Mouse (Mus musculus) frontal cortex, postnatal 14 days (tissue): ENCODE data around the gene Gm49450.
A peak's percentile ranks its signal among the peaks of the same experiment; 100 is the strongest.
"Not testable (repeated sequence)": the region's sequence is repeated elsewhere in the genome, so short reads cannot be mapped to it uniquely, and the experiment has no call there.

Experiments used
- DNase-seq, 2 experiments: peaks; one replicate each; pipeline ENCODE4 v3.0.0; 2022; ENCODE audit warnings: low spot score in 2 of 2

Gene Gm49450

DNA sequence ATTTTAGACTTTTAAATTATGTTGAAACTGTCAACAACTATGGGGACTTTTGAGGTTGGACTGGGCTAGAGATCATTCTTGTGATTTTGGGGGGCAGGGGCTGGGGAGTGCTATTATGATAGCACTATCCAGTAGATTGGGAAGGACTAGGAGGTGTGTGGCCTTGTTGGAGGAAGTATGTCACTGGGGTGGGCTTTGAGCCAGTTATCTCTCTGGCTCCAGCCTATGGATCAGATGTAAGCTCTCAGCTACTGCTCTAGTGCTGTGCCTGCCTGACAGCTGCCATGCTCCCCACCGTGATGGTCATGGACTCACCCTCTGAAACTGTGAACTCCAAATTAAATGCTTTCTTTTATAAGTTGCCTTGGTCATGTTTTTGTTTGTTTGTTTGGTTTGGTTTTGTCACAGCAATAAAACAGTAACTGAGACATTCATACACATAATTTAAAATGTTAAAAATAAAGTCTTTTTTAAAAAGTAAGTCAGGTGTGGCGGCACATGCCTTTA lies 30.3 kb downstream of the Gm49450 start:
- DNase-seq: no peak

DNA sequence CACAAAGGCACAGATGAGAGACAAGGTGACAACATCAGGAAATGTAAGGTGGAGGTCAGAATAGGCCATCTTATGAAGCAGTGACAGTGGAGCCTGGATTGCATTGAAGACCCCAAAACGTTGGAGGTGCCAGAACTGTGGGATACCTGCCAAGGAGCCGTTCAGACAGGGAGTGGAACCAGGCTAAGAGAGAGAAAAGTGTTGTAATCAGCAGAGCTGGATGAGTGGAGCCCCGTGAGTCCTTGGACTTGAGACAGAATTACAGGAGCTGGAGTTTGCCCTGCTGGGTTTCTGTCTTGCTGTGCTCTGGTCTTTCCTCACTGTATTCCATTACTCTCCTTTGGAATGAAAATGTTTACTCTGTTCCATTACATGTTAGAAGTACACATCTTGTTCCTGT lies 30.8 kb downstream of the Gm49450 start:
- no peak for DNase-seq

DNA sequence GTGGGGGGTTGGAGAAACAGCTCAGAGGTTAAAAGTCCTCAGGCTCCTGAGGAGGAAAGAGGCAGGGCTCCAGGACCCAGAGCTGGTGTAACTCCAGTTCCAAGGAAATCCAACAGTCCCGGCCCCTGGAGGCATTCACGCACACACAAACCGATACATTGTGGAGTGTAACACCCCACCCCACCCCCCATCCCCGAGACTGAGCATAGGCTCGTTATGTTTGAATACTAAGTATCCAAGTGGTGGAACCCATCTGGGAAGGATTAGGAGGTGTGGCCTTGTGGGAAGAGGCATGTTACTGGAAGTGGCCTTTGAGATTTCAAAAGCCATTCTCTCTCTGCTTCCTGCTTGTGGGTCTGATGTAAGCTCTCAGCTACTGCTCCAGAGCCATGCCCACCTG lies 31.8 kb downstream of the Gm49450 start:
- no peak for DNase-seq

DNA sequence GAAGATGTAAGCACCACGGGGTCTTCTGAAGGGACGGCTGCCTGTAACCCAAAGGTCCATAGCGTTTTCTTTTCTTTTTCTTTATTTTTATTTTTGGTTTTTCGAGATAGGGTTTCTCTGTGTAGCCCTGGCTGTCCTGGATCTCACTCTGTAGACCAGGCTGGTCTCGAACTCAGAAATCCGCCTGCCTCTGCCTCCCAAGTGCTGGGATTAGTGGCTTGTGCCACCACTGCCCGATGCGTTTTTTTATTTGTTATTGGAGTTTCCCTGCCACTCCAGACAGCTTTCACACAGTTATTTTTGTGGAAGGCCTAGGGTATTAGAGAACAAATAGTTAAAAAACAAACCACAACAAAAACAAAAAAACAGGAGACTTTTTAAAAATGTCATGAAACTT lies 34.9 kb downstream of the Gm49450 start:
- not testable (repeated sequence) for DNase-seq

DNA sequence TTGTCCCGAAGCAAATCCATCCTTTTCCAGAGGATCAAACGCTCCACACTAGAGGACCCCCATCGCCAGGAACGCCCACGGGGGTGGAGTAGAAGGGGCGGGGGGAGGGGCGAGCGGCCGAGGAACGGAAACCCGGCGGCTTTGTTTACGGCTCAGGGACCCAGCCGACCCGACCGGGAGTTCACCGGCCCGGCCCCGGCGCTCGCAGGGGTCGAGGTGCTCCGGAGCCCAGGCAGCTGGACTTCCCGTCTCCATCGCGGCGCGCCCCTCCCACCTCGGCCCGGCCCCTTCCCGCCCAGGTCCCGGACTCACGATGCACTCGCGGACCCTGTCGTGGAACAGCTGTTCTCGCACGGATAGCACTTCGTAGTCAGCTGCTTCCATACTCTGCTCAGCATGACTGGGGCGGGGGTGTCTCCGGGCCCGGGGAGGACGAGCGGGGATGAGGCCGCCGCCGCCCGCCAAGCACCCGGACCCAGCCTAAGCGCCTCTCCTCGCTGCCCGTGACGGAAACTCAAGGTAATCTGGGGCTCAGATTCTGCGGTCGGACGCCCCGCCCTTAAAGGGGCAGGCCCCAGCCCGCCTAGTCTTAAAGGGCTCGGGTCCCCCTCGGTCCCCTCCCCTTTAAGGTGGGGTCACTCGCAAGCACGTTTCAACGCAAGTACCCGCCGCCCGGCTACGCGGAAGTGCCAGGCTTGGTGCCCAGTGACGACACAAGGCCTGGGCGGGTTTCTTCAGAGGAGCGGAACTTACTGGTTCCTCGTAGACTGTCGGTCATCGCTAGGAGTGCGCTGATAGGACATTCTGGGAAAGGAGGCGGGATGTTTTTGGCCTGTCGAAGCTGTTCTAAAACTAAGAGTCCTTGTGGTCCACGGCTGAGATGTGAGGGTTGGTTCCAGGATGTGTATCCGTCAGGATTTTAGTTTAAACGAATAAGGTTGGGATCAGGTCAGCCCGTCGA lies 35.5 kb downstream of the Gm49450 start, which contains the start of gene Lmbr1l:
Gene Lmbr1l (minus strand): TSS at position 694 of the 961 bp plus-strand sequence.
- peak; percentile 99 for DNase-seq

DNA sequence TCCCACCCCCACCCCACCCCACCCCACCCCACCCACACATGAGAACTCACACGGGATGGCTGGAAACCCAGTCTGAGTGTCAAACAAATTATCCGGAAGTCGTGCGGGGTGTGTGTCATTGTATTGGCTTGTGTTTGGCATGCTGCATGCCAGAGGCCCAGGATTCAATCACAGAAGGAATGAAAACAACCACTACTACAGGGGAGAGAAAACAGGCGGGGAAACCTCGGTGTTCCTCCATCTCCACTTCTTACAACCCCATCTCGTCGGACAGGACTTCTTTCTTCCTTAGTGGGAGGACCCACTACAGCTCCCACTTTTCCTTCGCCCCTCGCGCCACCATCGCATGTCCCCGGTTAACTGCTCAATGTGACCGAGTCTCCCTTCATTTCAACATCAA lies 36.3 kb downstream of the Gm49450 start:
- no peak for DNase-seq

DNA sequence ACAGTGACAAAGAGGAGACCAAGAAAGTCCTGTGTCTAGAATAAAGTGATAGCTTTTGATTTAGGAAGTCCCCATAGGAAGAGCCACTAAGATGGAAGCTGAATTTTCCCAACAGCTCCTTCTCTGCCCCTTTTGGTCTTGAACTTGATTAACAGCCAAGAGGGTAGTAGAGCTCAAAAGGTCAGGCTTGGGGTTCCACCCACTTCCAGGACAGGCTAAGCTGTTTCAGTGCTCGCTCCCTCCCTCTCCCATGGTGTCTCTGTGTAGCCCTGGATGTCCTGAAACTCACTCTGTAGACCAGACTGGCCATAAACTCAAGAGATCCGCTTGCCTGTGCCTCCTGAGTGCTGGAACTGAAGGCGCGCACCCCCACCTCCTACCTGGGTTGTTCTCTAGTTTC lies 37.3 kb downstream of the Gm49450 start:
- no peak for DNase-seq

DNA sequence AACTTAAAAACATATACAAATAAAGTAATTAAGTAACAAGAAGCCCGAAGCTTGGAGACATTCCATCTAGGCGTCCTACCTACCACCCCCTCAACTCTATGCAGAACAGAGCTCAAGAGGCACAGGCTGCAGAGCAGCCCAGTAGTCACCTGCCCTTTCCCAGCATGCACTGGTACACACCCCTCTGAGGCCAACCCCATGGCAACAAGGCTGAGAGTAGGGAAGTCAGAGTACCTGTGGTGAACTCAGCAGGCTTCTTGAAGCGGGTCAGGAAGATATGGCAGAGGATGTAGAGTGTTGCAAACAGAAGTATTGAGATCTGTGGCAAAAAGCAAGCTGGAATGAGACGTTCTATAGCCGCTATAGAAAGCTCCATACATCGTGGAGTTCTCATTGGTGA lies 38.4 kb downstream of the Gm49450 start:
- DNase-seq: no peak

DNA sequence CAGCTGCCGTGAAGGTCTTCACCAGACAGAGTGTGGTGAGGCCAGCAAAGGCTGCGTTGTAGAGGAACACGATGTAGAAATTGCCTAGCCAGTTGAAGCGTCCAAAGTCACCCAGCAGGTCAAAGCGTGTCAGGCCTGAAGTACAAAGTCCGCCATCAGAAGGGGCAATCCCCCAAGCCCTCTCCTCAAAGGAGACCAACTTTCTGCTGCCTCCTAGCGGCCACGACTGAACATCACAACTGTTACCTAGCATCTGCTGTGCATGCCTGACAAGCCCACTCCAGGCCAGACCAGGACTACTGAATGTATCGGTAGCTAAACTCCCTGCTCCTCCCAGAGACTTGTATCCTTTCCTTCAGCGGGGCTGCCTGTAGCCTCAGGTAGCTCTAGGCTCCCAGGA lies 48.7 kb downstream of the Gm49450 start:
- no peak for DNase-seq

DNA sequence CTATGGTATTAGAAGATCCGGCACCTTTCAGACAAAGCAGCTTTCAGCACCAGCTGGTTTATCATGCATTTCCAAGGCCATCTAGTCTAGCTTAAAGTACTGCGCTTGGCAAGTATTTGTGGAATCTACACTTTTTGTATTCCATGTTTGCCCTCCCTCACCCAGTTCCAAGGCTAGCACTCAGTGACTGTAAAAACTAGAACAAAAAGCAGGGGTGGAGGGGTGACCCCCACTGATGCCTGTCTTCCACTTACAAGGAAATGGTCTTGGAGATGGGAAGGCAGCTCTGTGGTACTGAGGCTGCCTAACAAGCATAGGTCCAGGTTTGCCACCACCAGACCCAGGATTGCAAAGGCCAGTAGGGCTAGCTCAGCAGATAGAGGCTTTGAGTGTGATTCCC lies 50.8 kb downstream of the Gm49450 start:
- DNase-seq: no peak

DNA sequence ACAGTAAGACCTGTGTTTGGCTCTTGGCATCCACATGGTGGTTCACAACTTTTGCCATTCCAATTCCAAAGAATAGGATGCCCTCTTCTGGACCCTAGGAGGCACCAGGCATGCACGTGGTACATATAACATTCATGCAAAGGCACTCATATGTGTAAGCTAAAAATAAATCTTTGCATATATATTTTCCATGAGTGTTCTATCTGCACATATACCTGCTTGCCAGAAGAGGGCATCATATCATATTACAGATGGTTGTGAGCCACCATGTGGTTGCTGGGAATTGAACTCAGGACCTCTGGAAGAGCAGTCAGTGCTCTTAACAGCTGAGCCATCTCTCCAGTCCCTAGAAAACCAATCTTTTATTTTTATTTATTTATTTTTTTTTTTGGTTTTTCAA lies 51.8 kb downstream of the Gm49450 start:
- no peak for DNase-seq

DNA sequence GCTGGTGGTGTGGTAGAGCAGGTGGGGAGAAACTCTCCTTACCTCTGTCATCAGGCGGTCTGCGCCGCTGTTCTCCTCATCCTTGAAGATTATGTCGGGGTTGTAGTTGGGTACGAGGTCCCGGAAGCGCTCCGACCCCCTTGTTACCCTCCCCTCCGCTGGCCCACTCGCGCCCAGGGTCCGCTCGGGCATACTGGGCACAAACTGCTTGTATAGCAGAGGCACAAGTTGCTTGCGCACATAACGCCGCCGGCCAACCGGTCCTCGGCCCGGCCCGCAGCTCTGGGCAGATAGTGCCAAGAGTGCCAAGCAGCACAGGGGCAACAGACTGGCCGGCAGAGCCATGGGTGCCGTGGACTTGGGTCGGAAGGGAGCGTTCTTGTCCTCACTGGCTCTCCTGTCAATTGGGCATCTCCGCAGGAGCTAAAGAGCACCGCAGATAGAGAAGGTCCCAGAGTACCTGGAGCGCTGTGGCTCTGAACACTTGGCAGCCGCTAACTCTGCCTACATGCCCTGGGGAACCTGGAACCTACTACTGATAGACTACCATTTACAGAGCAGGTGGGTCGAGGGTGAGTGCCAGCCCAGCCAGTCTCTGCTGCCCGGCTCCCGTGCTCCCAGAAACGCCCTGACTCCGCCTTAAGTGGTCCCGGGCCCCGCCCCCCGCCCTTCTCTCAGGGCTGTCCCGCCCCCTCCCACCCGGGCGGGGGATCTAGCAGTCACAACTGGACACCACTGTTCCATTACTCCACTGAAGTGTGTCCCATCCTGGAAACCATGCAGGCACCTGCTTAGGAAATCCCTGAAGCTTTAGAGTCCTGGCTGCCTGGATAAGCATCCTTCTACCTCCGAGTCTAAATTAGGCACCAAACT lies 55.2 kb downstream of the Gm49450 start, which contains the start of gene Dhh:
Gene Dhh (minus strand): TSS at position 613 of the 873 bp plus-strand sequence.
- DNase-seq: no peak

DNA sequence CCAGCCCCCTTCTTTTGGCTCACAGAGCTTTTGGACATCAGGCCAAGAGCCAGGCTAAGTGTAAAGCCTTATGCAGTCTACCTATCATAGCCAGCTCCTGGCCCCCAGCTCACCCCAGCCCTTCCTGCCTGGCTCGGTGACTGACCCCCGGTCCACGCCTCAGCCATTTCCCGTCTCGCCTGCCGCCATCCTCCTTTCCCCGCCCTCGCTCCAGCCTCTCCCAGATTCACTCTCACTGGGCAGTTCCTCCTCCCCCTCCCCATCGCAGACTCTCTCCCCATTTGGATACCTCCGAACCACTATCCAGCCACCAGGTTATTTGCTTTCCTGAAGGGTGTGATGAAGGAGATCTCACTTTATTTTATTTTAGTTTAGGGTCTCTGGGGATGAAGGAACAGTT lies 55.9 kb downstream of the Gm49450 start:
- DNase-seq: no peak

DNA sequence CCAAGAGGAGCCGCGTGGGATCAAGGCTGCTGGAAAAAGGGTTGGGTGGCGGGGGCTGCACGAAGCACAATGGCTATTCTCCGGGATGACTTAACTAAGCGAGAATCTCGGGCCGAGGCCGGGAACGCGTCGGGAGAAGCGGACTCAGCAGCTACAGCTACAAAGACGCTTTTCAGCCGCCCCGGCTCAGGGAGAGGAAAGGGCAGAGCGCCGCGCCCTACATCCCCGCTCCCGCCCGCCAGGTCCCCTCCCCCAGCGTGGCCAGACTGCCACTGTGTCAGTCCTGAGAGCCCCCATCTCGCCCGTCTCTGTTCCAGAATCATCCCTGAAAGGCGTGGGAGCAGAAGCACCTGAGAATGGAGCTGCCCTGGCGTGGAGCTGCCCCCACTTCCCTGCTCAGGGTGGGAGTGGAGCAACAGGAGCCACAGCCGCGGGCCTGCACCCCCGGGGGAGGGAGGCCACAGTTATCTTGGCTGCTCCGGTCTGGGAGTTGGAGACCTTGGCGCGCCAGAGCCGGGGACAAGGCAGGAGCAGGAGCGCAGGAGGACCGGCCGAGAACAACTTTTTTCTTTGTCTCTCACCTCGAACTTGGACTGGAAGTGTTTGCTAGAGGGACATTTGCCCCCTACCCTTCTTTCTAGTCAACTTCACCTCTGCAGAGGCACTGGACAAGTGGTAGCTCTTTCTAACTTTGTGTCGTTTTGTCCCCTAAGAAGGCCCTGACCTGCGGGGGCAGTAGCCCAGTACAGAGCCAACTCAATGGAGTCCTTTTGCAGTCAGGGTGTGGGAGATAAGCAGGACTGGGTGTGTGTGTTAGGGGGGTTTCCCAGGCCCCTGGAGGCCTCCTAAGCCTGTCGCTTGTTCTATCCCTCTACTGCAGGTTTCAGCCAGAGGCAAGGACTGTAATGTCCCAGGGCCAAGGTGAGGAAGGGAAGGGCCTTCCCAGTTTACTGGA lies 57.4 kb downstream of the Gm49450 start:
- no peak for DNase-seq

DNA sequence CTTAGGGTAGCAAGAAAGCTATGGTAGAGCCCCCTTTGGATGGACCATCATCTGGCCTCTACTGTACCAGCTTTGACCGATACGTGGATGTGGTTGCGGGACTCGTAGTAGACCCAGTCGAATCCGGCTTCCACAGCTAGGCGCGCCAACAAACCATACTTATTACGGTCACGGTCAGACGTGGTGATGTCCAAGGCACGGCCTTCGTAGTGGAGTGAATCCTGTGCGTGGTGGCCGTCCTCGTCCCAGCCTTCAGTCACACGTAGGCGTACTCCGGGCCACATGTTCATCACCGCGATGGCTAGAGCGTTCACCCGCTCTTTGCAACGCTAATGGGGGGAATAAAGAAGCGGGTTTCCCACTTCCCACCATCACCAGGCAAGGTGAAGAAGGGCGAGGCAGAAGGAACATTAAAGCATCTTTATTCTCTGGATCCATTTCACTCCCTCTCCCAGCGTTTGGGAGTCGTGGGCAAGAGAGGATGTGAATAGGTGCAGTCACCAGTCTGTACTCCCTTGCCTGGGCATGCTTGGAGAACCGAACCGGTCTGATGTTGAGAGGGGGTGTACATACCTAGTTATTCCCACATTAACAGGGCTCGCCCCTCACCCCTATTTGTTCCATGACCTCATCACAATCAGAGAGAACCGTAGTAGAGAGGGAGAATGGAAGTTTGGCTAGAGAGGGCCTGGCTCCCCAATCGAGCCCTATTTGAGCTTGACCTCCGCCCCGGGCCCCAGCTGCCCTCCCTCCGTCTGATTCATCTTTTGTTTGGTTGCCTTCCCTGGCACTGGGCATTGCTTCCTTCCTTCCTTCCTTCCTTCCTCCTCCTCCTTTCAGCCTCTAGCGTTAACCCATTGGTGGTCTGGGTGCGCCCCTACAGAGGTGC lies 58.4 kb downstream of the Gm49450 start:
- no peak for DNase-seq

DNA sequence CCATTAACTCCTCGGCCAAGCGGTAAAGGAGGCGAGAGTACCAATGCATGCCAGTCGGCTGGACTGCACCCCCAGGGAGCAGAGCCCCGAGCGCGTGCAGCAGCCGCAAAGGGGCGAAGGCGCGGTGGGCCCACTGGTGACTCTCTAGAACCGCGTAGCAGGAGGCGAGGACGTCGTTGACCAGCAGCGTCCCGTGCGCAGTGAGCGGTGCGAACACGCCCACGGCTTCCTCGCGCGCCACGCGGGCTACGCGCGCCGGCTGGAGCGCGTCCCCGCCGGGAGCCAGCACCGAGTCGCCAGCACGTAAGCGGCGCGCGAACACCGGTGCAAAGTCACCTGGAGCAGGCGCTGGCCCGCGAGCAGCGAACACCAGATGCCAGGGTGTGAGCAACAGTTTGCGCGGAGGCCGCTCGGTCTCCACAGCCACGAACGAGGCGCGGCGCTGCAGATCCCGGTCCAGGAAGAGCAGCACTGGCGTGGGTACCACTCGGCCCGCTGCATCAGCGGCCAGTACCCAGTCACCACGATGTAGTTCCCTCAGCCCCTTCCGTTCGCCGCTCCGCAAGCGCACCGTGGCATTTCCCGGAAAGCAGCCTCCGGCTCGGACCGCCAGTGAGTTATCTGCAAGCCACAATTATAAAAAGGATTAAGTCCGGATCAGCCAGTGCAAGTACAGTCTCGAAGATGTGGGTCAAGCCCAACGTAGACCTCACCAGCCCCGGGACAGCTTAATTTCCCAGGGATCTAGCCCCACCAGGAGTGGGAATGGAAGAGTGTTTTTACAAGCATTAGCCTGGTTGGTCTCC lies 59.2 kb downstream of the Gm49450 start, which contains the start of gene Rhebl1:
Gene Rhebl1 (minus strand): TSS at position 601 of the 806 bp plus-strand sequence.
- no peak for DNase-seq

DNA sequence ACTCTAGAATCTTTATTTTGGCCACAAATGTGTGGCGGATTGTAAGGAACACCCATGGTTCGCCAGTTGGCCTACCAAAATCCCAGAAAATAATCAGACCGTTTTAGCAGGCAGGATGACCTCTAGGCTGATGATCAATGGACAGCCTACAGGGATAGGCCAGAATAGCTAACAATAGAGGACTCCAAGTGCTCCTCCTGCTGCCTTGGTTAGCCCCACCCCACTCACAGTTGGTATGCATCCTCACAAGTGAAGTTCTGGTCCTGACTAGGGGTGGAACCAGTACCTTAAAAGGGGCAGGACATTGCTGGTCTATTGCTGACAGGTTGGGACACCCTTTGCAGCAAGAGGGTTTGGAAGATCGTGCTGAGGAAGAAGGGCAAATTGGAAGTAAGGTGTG lies 60.3 kb downstream of the Gm49450 start:
- no peak for DNase-seq

DNA sequence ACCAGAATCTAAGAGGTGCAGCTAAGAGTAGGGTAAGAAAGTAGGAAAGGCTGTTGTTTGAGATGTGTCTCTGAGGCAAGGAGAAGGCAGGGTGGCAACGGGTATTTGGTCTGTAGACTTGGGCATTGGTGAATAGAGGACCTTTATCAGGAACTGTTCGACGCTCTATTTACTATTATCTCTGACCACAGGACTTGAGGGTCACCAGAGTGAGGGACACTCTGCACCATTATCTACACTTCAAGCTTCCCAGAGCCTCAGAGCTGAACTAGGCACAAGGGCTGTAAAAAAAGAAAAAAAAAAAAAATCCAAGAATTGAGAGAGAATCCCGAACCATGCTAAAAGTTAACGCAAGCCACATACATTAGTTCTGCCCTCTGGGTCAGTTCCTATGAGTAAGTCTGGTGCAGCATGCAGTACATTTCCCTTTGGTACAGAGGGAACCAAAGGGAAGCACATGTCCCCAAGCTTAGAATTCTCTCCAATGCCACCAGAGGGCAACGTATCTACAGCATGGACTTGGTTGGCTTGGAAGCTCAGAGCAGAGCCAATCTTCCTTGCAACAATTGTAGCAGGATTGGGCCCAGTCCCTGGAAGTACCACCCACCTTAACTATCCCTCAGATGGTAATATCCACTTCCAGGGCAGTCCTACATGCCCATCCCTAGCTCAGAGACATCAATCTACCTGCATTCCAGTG lies 61.3 kb downstream of the Gm49450 start:
- peak in 1 of 2 experiments; percentile 59 for DNase-seq
